Mouse (Mus musculus): ENCODE data around the gene Trpc7.

DNA sequence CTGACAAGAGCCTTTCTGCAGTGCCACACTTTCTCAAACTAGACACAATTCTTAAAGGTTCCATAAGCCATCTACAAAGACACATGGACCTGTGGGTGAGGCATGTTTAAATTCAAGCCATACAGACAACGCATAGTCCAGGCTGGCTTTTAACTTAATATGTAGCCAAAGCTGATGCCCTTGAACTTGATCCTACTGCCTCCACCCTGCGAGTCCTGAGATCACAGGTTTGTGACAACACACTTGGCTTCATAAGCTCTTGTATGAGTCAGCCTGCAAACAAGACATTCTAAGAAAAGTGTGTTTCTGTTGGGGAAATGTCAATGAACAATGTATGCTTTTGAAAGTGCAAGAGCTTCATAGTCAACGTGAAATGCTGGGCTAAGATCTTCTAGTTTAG lies 102.9 kb downstream of the Trpc7 start:
- TF ChIP-seq GATA1 (IDR thresholded peaks at IDR 0.05; ENCODE audit: low read length) (no peak), TAL1 (IDR thresholded peaks at IDR 0.05; ENCODE audit: low read length) (no peak)
